ENCODE assay signal across 12 mouse cellular contexts in genomic region chr13:37481514-37481913, GRCm38 (mm10).
DNase-seq lines count a peak whose midpoint lies in the region; ATAC-seq and TF ChIP-seq lines count a peak whose summit lies in the region.
"Had no signal": no experiment of that assay in that cellular context is flagged by ENCODE, and none has a peak within 500 bp of the region (broad histone marks: within the 10 kb centered on the region; RNA-seq: fewer than 3 reads in every experiment).

No protein-coding gene starts in this region.

- H3K4me1 ChIP-seq in heart, embryonic 13.5 days = peaks cover 46% of the 10 kb centered on the region
- peaks cover 4% of the 10 kb centered on the region for H3K4me1 ChIP-seq in ES-Bruce4 (ENCODE audit: control insufficient read depth, insufficient read depth, low read length)
- peaks cover 32% of the 10 kb centered on the region for H3K4me1 ChIP-seq in embryonic facial prominence, embryonic 15.5 days

- no peaks in the 10 kb centered on the region for H3K36me3 ChIP-seq in heart, embryonic 13.5 days
- H3K36me3 ChIP-seq in ES-Bruce4 (ENCODE audit: control insufficient read depth, insufficient read depth, low read length, poor library complexity, severe bottlenecking) = no peaks in the 10 kb centered on the region
- H3K36me3 ChIP-seq in embryonic facial prominence, embryonic 15.5 days = no peaks in the 10 kb centered on the region
- H3K36me3 ChIP-seq: hindbrain, embryonic 10.5 days; liver, embryonic 15.5 days had no signal

- no peaks in the 10 kb centered on the region for H3K9me3 ChIP-seq in heart, embryonic 13.5 days
- no peaks in the 10 kb centered on the region for H3K9me3 ChIP-seq in ES-Bruce4 (replicated peaks; ENCODE audit: control insufficient read depth, insufficient read depth, low read length, poor library complexity, severe bottlenecking)
- no peaks in the 10 kb centered on the region for H3K9me3 ChIP-seq in embryonic facial prominence, embryonic 15.5 days (replicated peaks)
- H3K9me3 ChIP-seq: hindbrain, embryonic 10.5 days; liver, embryonic 15.5 days had no signal

- H3K4me3 ChIP-seq in heart, embryonic 13.5 days = no peak overlapping the region
- H3K4me3 ChIP-seq in left cerebral cortex, adult 2 months = no peak overlapping the region
- H3K4me3 ChIP-seq in ES-Bruce4 (ENCODE audit: low read depth, low read length) = no peak overlapping the region
- H3K4me3 ChIP-seq in embryonic facial prominence, embryonic 15.5 days (replicated peaks) = no peak overlapping the region
- H3K4me3 ChIP-seq: hindbrain, embryonic 10.5 days; liver, embryonic 15.5 days had no signal

- 53% methylated on average over 5 of the region's 5 CpGs for WGBS in heart, embryonic 13.5 days
- WGBS in embryonic facial prominence, embryonic 15.5 days = 50% methylated on average over 5 of the region's 5 CpGs

- ATAC-seq in heart, embryonic 13.5 days (ENCODE audit: extremely low read depth, insufficient number of reproducible peaks, low FRiP score, low TSS enrichment) = no peak
- no peak for ATAC-seq in embryonic facial prominence, embryonic 15.5 days (ENCODE audit: insufficient number of reproducible peaks, low FRiP score, low TSS enrichment, low read depth)
- ATAC-seq in inflammation-experienced regulatory T-cells, adult 6 months = no peak
- ATAC-seq: Patski had no signal

- 0 out of 2 replicates have a peak, but pooled peaks have one; percentile 5 for TF ChIP-seq EP300 in ES-Bruce4 (IDR thresholded peaks at IDR 0.05; ENCODE audit: insufficient read depth, low read depth, low read length)

- intact Hi-C loops in heart, postnatal 36 days (cut with DNase I) = loop anchor here (5.0 kb wide), 2 partner anchors 136 to 281 kb away; no protein-coding TSS in a partner anchor
- intact Hi-C loops in left cerebral cortex, adult 2 months (cut with DNase I) = no loop called here
- intact Hi-C loops in left cerebral cortex, postnatal 10 days (cut with DNase I) = no loop called here

- TF ChIP-seq POLR2A in ES-Bruce4 (IDR thresholded peaks at IDR 0.05; ENCODE audit: insufficient read depth, low read length) = no peak

- DNase-seq in heart, postnatal 36 days = no peak
- no peak for DNase-seq in left cerebral cortex, adult 2 months (ENCODE audit: extremely low spot score in 1 of 2, low spot score in 2 of 2)
- DNase-seq in left cerebral cortex, postnatal 10 days (ENCODE audit: extremely low spot score in 1 of 2, low spot score in 2 of 2) = no peak
- DNase-seq: right cerebral cortex, postnatal 25 days; thymus, postnatal 4 days had no signal

- H3K27ac ChIP-seq in heart, embryonic 13.5 days (replicated peaks) = peak overlapping the region; percentile 90
- peak overlapping the region; percentile 3; the same call in 1 of the 2 replicates for H3K27ac ChIP-seq in left cerebral cortex, adult 2 months
- no peak overlapping the region for H3K27ac ChIP-seq in ES-Bruce4 (ENCODE audit: insufficient read depth, low read length)
- H3K27ac ChIP-seq in embryonic facial prominence, embryonic 15.5 days (replicated peaks) = 0 out of 2 replicates have a peak overlapping the region, but pooled peaks have one; percentile 22

- H3K4me2 ChIP-seq in heart, embryonic 13.5 days = no peak overlapping the region
- H3K4me2 ChIP-seq in embryonic facial prominence, embryonic 15.5 days (replicated peaks) = no peak overlapping the region
- H3K4me2 ChIP-seq: liver, embryonic 15.5 days had no signal

- TF ChIP-seq CTCF in left cerebral cortex, adult 2 months (IDR thresholded peaks at IDR 0.05) = no peak
- no peak for TF ChIP-seq CTCF in ES-Bruce4 (IDR thresholded peaks at IDR 0.05; ENCODE audit: low read depth, low read length)

- no peaks in the 10 kb centered on the region for H3K27me3 ChIP-seq in heart, embryonic 13.5 days (replicated peaks)
- no peaks in the 10 kb centered on the region for H3K27me3 ChIP-seq in ES-Bruce4 (ENCODE audit: control insufficient read depth, insufficient read depth, low read length, poor library complexity, severe bottlenecking)
- no peaks in the 10 kb centered on the region for H3K27me3 ChIP-seq in embryonic facial prominence, embryonic 15.5 days
- H3K27me3 ChIP-seq: Patski had no signal

- H3K9ac ChIP-seq in heart, embryonic 13.5 days = no peak overlapping the region; the same call in 1 of the 2 replicates
- H3K9ac ChIP-seq in ES-Bruce4 (ENCODE audit: low read depth, poor library complexity, severe bottlenecking) = no peak overlapping the region
- no peak overlapping the region for H3K9ac ChIP-seq in embryonic facial prominence, embryonic 15.5 days
- H3K9ac ChIP-seq: liver, embryonic 15.5 days had no signal
